Mouse (Mus musculus) neutrophil, adult 83 days (primary cell): ENCODE measurements around the gene Slc16a11. TPM values are rescaled to one million over a fixed set of nuclear protein-coding genes. Genes with fewer than 3 reads are reported as not detected.

Source experiments
- total RNA-seq, 2 experiments: library from RNA; stranded (reverse); gene quantifications; one replicate each; pipeline ENCODE4 v1.2.4; 2023

Gene Slc16a11
- not detected for total RNA-seq

GRCm38 (mm10) chr11:70212423-70212822 is at the start of gene Slc16a11:
Gene Slc16a11 (plus strand): TSS chr11:70212752.

GRCm38 (mm10) chr11:70220731-70221602 is 8.4 kb downstream of the Slc16a11 start, which contains the start of gene Slc16a13:
Gene Slc16a13 (minus strand): TSS chr11:70221064.

GRCm38 (mm10) chr11:70229260-70230010 is 16.9 kb downstream of the Slc16a11 start, which contains the start of gene Bcl6b:
Gene Bcl6b (minus strand): TSS chr11:70229798.

GRCm38 (mm10) chr11:70237457-70238167 is 25.1 kb downstream of the Slc16a11 start, which contains the start of gene 0610010K14Rik:
Gene 0610010K14Rik (minus strand): TSS chr11:70237914.

GRCm38 (mm10) chr11:70239541-70240279 is 27.2 kb downstream of the Slc16a11 start, which contains the start of the genes Gm21988 and Rnasek:
Gene Gm21988 (minus strand): TSS chr11:70239830.
Gene Rnasek (minus strand): TSS chr11:70239842.

GRCm38 (mm10) chr11:70254931-70255531 is 42.5 kb downstream of the Slc16a11 start, which contains the start of gene Alox12:
Gene Alox12 (minus strand): TSS chr11:70255353.

Other genes starting within 250 kb of the Slc16a11 start
- gene Cldn7, start 248.0 kb upstream of the Slc16a11 start, total RNA-seq, result not detected
- 10 to 100 TPM; 75.0 to 80.3 TPM for gene Ctdnep1, start 231.6 kb upstream of the Slc16a11 start, total RNA-seq
- gene Elp5, start 230.2 kb upstream of the Slc16a11 start, total RNA-seq, result 10 to 100 TPM; 24.3 to 31.0 TPM
- gene Gabarap, start 221.6 kb upstream of the Slc16a11 start, total RNA-seq, result 100 to 1,000 TPM; 475 to 527 TPM
- gene Phf23, start 217.0 kb upstream of the Slc16a11 start, total RNA-seq, result 10 to 100 TPM; 41.2 to 53.6 TPM
- 10 to 100 TPM; 15.0 to 18.2 TPM for gene Dvl2, start 212.2 kb upstream of the Slc16a11 start, total RNA-seq
- 10 to 100 TPM; 39.3 to 50.0 TPM for gene Acadvl, start 197.3 kb upstream of the Slc16a11 start, total RNA-seq
- 1 to 10 TPM; 5.5 to 5.8 TPM for gene Dlg4, start 195.8 kb upstream of the Slc16a11 start, total RNA-seq
- not detected for gene Asgr1, start 158.7 kb upstream of the Slc16a11 start, total RNA-seq
- gene Asgr2, start 120.1 kb upstream of the Slc16a11 start, total RNA-seq, result not detected
- 10 to 100 TPM; 11.8 to 12.3 TPM for gene Mgl2, start 82.4 kb upstream of the Slc16a11 start, total RNA-seq
- 10 to 100 TPM; 17.3 to 20.9 TPM for gene Clec10a, start 56.6 kb upstream of the Slc16a11 start, total RNA-seq
- gene Slc16a13, start 8.3 kb downstream of the Slc16a11 start, total RNA-seq, result 1 to 10 TPM; 1.5 to 2.1 TPM
- gene Bcl6b, start 17.0 kb downstream of the Slc16a11 start, total RNA-seq, result not detected
- 10 to 100 TPM; 42.2 to 47.4 TPM for gene 0610010K14Rik, start 25.2 kb downstream of the Slc16a11 start, total RNA-seq
- gene Gm21988, start 27.1 kb downstream of the Slc16a11 start, total RNA-seq, result 1 to 10 TPM; 3.8 to 5.9 TPM
- gene Rnasek, start 27.1 kb downstream of the Slc16a11 start, total RNA-seq, result 100 to 1,000 TPM; 108 to 111 TPM
- under 1 TPM; 0.18 to 0.42 TPM for gene Alox12, start 42.6 kb downstream of the Slc16a11 start, total RNA-seq
- 1 to 10 TPM in 1 of 2 experiments, under 1 TPM in 1; 0.62 to 1.0 TPM for gene Alox12e, start 109.9 kb downstream of the Slc16a11 start, total RNA-seq
- gene Alox15, start 139.3 kb downstream of the Slc16a11 start, total RNA-seq, result 10 to 100 TPM in 1 of 2 experiments, 1 to 10 TPM in 1; 3.3 to 17.8 TPM
- 10 to 100 TPM; 17.1 to 20.1 TPM for gene Pelp1, start 197.3 kb downstream of the Slc16a11 start, total RNA-seq
- gene Arrb2, start 219.9 kb downstream of the Slc16a11 start, total RNA-seq, result 100 to 1,000 TPM; 791 to 868 TPM
- gene Med11, start 239.2 kb downstream of the Slc16a11 start, total RNA-seq, result 10 to 100 TPM; 22.7 to 25.7 TPM
- under 1 TPM in 1 of 2 experiments, not detected in 1; 0.57 TPM for gene Zmynd15, start 246.7 kb downstream of the Slc16a11 start, total RNA-seq
- gene Cxcl16, start 247.2 kb downstream of the Slc16a11 start, total RNA-seq, result 1 to 10 TPM; 1.8 to 2.3 TPM